Mouse (Mus musculus) retina, adult 2 months (tissue): Measurements from ENCODE around the gene Smc1a.
"Not testable (repeated sequence)": the region's sequence is repeated elsewhere in the genome, so short reads cannot be mapped to it uniquely, and the experiment has no call there.

ENCODE experiments used
- DNase-seq: peaks from one replicate; pipeline ENCODE4 v3.0.0-alpha.2; 2012; ENCODE audit warnings: low read depth, low spot score

Smc1a gene

GRCm38 (mm10) chrX:152016151-152017145 is at the start of gene Smc1a, which contains the start of gene Ribc1:
TSS of gene Smc1a (plus strand) at chrX:152016428.
TSS of gene Ribc1 (minus strand) at chrX:152016295.
- peak; percentile 79 for DNase-seq

- DNase-seq = no peak
Observed at GRCm38 (mm10) chrX:151999006-151999710, 17.1 kb upstream of the Smc1a start.

- DNase-seq = no peak
Observed at GRCm38 (mm10) chrX:152001182-152001684, 15.0 kb upstream of the Smc1a start.

GRCm38 (mm10) chrX:152001737-152002710 is 14.2 kb upstream of the Smc1a start, which contains the start of gene Hsd17b10:
TSS of gene Hsd17b10 (plus strand) at chrX:152001845.
- DNase-seq = peak; percentile 39

- no peak for DNase-seq
Observed at GRCm38 (mm10) chrX:152002865-152003264, 13.4 kb upstream of the Smc1a start.

GRCm38 (mm10) chrX:152007863-152008262 is 8.4 kb upstream of the Smc1a start:
- DNase-seq = no peak

- no peak for DNase-seq
Observed at GRCm38 (mm10) chrX:152015752-152016150, 477 bp upstream of the Smc1a start.

GRCm38 (mm10) chrX:152017186-152017585 is 958 bp downstream of the Smc1a start:
- DNase-seq = no peak

GRCm38 (mm10) chrX:152019294-152019693 is 3.1 kb downstream of the Smc1a start:
- DNase-seq = no peak

- DNase-seq = no peak
Observed at GRCm38 (mm10) chrX:152039865-152040264, 23.6 kb downstream of the Smc1a start.

- no peak for DNase-seq
Observed at GRCm38 (mm10) chrX:152047230-152047629, 31.0 kb downstream of the Smc1a start.

GRCm38 (mm10) chrX:152052546-152052945 is 36.3 kb downstream of the Smc1a start:
- DNase-seq = no peak

- no peak for DNase-seq
Observed at GRCm38 (mm10) chrX:152054094-152054493, 37.9 kb downstream of the Smc1a start.

- DNase-seq = no peak
Observed at GRCm38 (mm10) chrX:152065674-152066073, 49.4 kb downstream of the Smc1a start.

GRCm38 (mm10) chrX:152067789-152068188 is 51.6 kb downstream of the Smc1a start:
- DNase-seq = no peak

GRCm38 (mm10) chrX:152089832-152090614 is 73.8 kb downstream of the Smc1a start:
- DNase-seq = not testable (repeated sequence)

- no peak for DNase-seq
Observed at GRCm38 (mm10) chrX:152097572-152097971, 81.3 kb downstream of the Smc1a start.
